Mouse (Mus musculus) right cerebral cortex, postnatal 14 days (tissue): ENCODE data around the gene Gper1.
"Not testable (repeated sequence)": the region's sequence is repeated elsewhere in the genome, so short reads cannot be mapped to it uniquely, and the experiment has no call there.

Experiments used
- DNase-seq: peaks from one replicate; pipeline ENCODE4 v3.0.0; 2022

The Gper1 gene

DNA sequence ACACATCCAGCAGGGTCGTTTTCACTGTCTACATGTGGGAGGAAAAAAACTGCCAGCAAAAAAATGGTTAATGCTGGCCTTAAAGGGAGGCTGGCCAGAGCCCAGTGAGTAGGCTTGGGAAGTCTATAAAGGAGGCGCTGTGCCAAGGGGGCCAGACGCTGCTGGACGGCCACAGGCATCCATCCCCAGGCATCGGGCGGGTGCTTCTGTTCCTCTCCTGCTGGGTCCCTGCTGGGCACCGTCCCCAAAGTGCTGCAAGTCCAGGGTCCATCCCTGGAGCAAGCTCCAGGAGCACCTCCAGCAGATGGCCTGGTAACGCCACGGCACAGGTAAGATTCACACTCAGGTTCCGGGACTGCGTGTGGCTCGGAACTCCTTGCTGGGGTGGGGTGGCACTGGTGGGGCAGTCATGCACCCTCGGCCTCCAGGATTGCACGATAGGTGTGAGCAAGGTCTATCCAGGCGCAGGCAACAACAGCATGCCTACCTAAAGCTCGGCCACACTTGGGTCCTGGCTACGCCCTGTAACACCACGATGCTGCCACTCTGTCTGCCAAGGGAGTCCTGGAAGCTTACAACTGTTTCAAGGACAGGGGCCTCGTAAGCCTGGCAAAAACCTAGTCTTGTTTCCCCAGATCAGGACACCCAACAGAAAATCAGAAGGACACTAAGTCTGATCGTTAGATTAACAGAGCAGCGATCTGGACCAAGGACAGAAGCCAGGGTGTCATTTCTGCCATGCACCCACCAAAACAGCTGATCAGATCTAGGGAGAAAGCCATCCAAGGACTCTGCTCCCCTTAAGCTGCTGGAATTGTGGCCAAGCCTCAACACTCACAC is at the start of gene Gper1:
TSS of gene Gper1 (plus strand) at position 126 of the 840 bp plus-strand sequence.
- DNase-seq: peak; percentile 61

DNA sequence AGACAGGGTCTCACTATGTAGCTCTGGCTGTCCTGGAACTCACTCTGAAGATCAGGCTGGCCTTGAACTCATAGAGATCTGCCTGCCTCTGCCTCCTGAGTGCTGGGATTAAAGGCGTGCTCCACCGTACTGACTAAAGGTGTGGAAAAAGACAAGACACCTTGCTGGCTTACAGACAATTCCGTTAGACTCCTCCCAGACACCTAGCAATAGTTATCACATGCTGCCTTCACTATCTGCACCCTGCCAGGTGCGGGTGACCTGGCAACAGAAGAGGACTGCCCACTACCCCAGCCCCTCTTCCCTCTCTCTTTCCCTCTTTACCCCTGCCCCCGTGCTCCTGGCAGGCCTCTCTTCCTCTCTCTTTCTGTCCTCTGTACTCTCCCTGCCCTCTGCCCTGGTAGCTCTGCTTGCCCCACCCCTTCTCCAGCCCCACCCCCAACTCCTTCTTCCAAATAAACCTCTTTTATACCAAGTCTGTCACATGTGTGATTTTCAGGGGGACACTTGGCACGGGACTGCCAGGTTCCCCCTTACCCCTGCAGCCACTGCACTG is 49.0 kb upstream of the Gper1 start:
- no peak for DNase-seq

DNA sequence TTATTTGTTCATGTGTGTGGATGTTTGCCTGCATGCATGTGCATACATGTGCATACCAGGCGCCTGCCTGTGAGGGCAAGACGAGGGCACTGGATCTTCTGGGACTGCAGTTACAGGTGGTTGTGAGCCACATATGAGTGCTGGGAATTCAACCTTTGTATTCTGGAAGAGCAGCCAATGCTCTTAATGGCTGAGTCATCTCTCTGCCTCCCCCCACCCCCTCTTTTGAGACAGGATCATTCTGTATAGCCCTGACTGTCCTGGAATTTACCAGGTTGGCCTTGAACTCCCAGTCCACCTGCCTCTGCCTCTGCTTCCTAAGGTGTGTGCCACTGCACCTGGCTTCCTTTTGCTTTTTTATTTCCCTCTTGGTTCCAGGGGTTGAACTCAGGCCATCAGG is 48.1 kb upstream of the Gper1 start:
- DNase-seq: no peak

DNA sequence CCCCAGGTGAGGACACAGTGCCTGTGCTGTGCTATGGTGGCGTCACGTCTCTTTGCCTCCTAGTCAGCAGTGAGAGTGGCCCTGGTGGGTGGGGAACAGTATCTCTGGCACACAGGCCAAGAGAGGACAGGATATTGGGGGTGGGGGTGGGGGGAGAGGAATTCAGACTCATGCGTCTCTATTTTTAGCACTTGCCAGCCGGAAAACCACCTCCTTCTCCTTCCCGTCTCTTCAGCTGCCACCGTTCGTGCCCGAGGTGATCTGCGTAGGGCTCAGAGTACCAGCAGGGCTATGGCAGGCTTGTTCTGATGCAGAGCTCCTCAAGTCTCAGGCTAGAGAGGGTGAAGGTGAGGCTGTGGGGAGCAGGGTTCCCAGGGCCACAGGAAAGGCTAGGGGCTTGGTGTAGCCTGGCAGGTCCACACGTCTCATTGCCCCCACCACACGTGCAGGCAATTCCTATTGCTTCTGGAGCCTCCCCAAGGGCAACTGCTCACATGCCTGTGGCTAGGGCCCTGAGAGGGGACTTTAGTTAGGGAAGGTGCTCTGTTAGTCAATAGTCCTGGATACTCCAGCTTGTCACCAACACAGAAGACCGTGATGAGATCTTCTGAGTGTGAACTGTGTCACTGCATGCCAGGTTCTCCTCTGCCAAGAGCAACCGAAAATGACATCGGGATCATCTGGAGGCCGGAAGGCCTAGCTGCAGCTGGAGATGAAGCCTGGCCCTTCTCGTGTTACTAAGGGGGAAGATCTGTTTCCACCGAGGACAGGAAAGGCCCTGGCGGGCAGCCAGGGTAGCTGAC is 45.3 kb upstream of the Gper1 start, which contains the start of gene Gpr146:
TSS of gene Gpr146 (plus strand) at position 230 of the 803 bp plus-strand sequence.
- DNase-seq: peak; percentile 60

DNA sequence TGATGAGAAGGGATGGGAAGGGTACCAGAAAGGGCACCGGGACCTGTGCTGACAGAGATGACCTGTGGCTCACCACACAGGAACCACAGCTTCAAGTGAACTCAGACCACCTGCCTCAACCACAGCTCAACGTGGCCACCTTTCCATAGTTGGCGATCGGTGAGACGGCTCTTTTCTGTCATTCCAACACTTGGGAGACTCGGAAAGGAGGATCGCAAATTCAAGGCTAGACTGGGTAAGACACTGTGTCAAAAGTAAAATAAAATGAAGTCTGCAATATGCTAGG is 44.7 kb upstream of the Gper1 start:
- no peak for DNase-seq

DNA sequence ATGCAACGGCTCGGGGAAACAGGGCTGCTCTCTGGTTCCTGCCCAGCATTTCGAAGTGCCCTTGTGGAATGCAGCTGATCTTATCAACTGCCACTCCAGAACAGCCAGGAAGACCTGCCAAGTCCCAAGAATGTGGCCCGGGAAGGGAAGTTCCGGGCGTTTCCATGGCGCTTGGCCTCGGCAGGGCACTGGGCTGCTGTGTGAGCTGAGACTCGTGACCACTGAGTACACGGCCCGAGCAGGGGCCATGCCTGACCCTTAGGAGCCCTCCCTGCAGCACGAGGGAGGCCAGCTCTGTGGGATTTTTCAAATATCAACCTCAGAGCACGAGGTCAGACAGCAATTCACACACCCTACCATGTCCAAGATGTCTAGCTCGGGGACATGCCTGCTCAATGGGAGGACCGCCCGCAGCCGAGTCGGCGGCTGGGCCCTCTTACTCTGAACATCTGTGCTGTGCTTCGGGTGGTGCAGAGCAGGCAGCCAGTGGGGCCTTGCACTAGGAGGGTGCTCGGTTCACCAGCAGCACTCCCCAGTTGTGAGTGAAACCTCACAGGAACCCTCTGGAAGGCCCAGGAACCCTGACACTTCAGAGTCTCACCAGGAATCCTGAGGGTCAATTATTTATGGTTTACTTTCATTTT is 43.8 kb upstream of the Gper1 start:
- DNase-seq: no peak

DNA sequence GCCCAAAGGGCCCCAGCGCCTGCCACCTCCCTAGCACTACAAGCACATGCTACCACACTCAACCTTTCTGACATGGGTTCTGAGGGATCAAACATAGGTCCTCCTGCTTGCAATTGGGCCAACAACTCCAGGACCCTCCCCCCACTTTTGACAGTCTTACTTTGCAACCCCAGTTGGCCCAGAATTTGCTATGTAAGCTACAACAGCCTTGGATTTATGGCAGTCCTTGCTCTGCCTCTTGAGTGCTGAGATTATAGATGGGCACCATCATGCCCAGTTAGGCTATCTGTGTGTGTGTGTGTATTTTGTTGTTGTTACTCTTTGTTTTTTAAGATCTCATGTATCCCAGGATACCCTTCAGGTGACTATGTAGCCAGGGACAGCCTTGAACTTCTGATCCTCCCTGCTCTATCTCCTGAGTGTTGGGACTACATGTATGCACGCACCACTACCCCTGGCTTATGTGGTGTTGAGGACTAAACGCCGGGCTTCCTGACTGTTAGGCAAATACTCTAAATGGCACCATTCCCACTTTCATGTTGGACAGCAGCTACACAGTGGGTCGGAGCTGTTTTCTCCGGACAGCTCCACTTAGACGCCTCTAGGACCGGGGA is 43.1 kb upstream of the Gper1 start:
- no peak for DNase-seq

DNA sequence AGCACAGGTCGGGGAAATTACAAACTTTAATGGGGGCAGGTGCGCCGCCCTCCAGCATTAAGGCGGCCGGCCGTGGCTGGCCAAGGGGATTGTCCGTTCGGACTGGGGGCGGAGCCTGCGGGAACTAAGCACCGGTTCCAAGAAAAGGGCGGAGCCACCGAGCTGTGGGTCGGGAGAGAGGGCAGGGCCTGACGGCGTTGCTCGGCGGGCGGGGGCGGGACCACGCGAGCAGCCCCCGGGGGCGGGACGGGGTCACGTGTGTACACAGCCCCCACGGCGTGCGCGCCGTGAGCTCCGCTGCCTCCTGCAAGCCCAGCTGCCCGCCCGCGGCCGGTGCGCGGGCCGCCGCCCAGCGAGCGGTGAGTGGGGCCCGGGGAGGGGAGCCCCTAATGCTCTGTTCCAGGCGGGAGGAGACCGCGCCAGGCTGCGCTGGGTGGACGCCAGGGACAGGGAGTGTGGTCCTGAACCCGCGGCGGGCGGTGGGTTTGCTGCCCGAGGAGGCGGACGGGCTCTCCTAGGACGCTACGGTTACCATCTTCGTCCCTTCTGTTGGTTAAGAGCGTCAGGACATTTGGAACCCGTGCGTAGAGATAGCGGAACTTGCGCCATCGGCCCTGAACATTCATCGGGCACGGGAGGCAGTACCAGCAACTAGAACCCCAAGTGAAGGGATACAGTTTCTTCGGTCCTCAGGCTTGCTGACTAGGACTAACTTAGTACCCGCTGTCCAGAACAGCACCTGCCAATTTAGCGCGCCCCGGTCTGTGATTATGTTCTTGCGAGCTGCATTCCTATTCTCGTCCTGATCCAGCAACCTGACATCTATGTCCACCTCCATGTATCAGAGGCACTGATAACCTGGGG is 42.3 kb upstream of the Gper1 start:
- peak; percentile 86 for DNase-seq

DNA sequence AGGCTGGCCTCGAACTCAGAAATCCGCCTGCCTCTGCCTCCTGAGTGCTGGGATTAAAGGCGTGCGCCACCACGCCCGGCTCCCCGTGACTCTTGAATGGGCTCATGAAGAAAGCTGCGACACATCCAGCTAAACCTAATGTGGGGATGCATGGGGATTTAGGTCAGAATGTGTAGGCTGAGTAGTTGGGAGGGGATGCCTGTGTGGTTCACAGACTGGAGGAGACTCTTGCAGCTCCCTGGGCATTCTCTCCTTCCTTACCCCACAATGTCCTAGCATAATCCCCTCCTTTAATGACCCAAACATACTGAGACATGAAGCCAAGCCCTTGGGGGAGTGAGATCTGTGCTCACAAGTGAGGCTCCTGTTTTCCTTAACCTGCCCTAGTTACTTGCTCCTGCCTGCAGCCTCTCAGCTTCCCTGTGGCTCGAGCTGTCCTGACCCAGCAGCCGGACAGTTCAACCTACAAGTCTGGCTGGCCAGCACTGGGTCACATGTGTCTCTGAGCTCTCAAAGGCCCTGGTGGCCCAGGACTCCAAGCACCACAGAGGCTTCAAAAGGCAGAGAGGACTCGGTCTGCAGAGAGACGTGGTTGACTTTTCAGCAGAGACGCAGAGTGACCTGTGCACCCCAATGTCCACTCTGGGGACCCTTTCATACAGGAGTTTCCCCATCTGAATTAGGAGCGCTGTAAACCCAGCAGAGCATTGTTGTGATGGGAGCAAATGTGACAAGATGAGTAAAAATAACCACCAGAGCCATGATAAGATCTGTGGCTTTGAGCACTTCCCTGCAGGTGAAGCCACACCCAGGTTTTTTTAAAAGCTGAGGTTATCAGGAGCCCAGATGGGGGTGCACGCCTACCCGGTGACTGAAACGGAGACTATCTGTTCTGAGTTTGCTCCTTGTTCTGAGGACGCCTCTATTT is 41.1 kb upstream of the Gper1 start:
- no peak for DNase-seq

DNA sequence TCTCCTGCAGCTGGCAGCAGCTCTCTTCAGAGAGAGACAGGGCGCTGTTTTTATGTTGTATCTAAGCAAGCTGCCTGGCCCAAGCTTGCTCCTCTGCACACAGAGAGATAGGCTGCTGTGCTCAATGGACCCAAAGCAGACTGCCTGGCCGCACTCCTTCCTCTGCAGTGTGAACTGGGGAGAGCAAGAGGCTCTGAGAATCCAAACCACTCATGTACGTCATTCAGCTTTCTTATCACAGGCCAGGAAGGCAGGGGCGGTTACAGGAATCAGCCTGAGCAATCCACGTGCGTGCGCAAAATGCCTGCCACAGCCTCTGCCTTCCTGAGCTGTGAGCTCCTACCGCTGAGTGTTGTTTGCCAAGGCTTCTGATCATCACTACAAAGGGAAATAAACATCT is 40.2 kb upstream of the Gper1 start:
- DNase-seq: peak; percentile 38

DNA sequence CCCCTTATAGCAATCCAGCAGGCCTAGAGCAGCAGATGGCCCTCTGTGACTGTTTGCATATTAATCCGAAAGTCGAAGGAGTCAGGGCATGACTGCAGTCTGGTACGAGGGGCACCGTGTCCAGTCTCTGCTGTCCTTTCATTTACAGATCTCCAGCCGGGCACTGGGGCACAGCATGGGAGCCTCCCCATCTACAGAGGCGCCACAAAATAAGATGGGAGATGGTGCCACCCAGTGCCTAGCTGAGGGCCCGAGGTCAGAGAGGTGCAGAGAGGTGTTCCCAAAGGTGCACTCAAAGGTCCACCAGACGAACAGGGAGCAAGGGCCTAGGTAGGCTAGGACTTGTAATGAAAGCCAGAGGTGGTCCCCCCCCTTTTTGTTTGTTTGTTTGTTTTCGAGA is 39.7 kb upstream of the Gper1 start:
- DNase-seq: no peak

DNA sequence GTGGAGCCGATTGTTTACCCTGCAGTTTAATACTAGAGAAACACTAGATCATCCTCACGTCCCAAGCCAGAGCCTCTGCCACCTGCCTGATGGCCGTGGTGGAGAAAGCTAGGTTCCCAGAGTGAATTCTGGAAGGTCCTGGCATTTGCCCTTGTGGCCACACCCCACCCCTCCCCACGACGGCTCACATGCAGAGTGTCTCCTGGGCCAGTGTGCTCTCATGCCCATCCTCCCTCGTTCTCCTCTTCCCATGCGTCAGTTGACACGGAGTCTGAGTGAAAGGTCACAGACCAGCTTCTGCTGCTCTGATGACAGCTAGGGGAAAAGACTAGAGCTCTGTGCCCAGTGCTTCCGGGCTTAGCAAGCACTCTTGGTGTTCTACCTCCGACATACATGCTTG is 38.4 kb upstream of the Gper1 start:
- no peak for DNase-seq

DNA sequence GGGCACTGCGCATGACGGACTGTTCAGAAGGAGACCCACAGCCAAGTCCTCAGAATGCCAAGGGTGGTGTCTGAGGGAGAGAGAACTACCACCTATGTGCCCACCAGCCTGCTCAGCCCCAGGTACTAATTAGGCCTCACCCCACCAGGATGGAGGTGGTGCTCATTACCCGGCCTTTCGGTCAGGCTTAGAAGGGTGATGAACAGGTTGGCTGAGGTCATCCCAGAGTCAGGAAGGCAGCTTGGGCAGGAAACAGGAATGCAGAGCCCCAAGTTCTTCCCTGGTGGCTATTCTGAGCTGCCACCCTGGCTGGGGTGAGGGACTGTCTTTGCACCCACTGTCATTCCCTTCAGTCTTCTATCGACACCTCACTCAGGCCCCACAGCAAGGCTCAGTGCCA is 36.9 kb upstream of the Gper1 start:
- no peak for DNase-seq

DNA sequence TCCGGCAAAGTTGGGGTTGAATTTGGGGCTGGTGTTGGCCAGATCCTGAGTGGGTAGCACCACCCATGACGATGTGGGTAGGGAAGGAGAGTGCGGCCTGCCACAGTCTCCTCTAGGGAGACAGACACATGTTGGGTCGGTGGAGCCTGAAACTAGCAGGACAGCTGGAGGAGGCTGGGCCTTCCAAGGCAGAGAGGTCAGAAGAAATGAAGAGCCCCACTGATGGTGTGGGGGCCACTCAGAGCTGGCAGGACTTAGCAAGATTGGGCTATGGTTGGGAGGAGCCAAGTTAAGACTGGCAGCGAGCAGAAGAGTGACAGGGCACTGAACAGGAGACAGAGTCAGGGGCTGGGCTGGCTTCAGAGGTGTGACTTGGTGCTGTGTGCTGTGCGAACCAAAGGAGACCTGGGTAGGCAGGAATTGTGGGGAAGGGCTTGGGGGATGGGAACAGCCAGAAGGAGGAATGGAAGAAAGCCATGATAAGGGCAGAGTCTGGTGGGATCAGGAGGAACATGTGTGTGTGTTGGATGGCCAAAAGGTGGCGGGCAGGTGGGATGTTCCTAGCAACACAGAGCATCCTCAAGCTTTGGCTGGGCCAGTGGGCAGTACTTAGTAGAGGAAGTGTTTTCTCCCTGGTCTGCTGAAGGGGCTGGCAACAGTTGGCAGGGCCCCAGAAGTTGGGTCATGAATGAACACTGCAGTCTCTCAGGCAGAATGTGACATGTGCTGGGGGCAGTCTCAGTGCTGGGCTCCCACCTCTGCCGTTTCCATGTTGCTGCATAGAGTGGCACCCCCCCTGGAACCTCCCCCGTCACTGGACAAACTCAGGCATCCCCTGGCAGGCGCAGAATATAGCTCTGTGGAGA is 35.4 kb upstream of the Gper1 start:
- peak; percentile 52 for DNase-seq

DNA sequence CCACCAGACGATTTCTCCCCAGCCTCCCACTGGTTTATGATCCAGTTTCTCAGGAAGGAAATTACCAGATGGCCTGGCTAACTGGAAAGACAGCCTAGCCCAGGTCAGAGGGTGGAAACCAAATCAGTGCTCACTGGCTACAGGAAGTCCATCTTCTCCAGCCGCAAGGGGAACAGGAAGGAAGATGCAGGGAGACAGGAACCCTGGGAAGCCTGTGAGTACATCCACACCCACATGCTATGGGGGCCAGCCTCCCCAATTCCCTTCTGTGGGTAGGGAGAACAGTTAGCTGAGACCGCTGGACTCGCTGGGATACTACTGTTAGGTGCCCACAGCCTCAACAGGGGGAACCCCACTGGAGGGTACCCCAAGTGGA is 34.8 kb upstream of the Gper1 start:
- no peak for DNase-seq

DNA sequence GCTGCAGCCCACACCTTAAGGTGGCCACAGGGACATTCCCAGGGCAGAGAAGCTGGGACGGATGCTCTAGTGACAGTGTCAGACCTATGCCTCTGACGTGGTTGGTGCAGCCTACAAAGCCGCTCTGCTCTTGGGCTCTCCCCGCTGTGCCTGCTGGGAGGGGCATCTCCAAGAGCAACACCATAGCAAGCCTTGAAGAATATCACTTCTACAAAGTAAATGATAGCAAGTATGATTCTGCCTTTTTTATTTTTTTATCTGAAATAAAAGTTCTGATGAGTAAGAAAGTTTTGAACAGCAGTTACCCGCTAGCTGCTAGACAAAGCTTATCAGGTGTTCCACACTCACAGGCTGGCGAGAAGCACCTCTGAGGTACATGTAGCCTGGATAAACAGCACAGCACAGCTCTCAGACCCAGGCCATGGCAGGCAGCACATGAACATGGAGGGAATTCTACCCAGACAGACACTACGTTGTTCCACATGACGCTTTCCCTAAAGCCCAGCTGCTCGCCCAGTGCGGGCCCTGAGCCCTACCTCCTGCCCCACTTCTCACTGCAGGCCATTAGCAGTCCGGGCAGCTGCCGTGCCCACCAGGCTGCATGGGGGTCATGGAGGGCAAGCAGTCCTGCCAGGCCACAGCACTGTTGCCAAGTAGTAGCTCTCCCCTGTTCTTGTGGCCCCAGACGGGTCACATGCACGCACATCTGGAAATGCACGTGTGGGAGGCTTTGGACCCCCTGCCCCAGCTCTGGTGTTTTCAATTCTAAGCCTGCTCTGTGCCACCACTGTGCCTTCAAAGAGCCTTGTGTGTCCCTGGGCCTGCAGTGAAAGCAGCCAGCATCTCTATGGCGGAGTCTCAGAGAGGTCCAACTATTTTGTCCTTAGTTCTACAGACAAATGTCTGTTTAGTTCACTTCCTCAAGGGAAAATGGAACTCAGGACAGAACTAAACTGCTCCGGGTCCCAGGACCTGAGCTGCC is 34.0 kb upstream of the Gper1 start:
- no peak for DNase-seq

DNA sequence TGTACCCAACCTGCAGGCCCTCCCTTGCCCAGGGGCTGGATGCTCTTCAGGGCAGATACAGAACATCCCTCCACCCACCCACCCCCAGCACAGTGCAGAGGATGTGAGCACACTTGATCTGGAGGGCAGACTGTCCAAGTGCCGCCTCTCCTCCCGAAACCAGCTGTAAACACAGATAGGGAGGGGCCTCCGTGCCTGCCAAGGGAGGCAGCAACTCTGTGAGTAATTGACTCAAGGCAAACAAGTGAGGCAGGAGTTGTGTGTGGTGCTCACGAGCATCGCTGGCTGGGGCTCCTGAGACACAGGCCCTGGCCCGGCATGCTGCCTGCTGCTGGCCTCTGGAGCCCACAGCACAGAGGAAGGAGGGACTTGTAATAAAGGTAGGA is 33.3 kb upstream of the Gper1 start:
- DNase-seq: peak; percentile 43

DNA sequence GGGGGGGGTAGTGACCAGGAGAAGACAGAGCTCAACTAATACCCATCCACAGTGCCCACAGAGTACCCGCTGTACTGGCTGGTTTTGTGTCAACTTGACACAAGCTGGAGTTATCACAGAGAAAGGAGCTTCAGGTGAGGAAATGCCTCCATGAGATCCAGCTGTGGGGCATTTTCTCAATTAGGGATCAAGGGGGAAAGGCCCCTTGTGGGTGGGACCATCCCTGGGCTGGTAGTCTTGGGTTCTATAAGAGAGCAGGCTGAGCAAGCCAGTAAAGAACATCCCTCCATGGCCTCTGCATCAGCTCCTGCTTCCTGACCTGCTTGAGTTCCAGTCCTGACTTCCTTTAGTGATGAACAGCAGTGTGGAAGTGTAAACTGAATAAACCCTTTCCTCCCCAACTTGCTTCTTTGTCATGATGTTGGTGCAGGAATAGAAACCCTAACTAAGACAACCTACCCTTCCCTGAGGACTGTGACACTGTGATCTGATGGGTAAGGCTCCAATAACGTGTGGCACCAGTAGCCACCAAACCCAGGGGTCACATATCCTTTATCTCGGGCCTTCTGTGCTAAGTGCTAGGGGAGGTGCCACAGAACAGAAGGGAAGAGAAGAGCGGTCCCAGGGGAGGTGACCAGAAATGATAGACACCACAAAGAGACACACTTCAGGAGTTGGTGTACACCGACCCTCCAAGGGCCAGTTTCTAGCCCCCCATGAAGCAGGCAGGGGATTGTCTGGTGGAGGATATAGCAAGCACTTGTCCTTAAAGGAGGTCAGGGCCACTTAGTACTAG is 32.4 kb upstream of the Gper1 start:
- DNase-seq: not testable (repeated sequence)
